Mouse (Mus musculus) kidney, adult 2 months (tissue): ENCODE data around the gene 1700023F06Rik. TPM values are rescaled to one million over a fixed set of nuclear protein-coding genes. Genes with fewer than 3 reads are reported as not detected.

ENCODE experiments used
- DNase-seq: peaks from one replicate; pipeline ENCODE4 v3.0.0; 2021
- H3K27ac ChIP-seq: fragments of 200-500 bp; 2 replicates; pipeline ENCODE4 v1.5.1; 2012; ENCODE audit warnings: low read depth, low read length, control low read depth, inconsistent platforms; ENCODE audit not compliant: insufficient read depth
- H3K27me3 ChIP-seq: fragments of 200-500 bp; replicated peaks from 2 replicates; pipeline ENCODE4 v1.6.1; 2012; ENCODE audit warnings: mild to moderate bottlenecking, moderate library complexity, low read length, inconsistent platforms; ENCODE audit not compliant: control insufficient read depth, insufficient read depth
- H3K36me3 ChIP-seq: fragments of 200-500 bp; 2 replicates; pipeline ENCODE4 v1.6.1; 2012; ENCODE audit warnings: mild to moderate bottlenecking, moderate library complexity, low read length, inconsistent platforms; ENCODE audit not compliant: control insufficient read depth, insufficient read depth
- H3K4me1 ChIP-seq: fragments of 200-500 bp; 2 replicates; pipeline ENCODE4 v1.6.1; 2011; ENCODE audit warnings: low read length; ENCODE audit not compliant: control insufficient read depth, insufficient read depth
- H3K4me3 ChIP-seq: fragments of 200-500 bp; 2 replicates; pipeline ENCODE4 v1.5.1; 2011; ENCODE audit warnings: mild to moderate bottlenecking, low read depth, low read length, control low read depth; ENCODE audit not compliant: insufficient read depth
- CTCF ChIP-seq: fragments of 200-500 bp; conservative IDR thresholded peaks from 2 replicates; pipeline ENCODE4 v1.5.1; 2011; ENCODE audit warnings: low read depth, mild to moderate bottlenecking, control low read depth, low read length, moderate library complexity, mixed read lengths; ENCODE audit not compliant: insufficient read depth, insufficient read length
- POLR2A ChIP-seq: fragments of 200-500 bp; IDR thresholded peaks from one replicate; pipeline ENCODE4 v1.6.1; 2011; ENCODE audit warnings: low read depth, low read length, control low read depth
- WGBS: fragments of 180-500 bp; shearing (Covaris S2); methylation state at CpG from one replicate; pipeline ENCODE4 v1.1.7; 2018; 5-methylcytosine and 5-hydroxymethylcytosine counted together
- polyA plus RNA-seq: library from polyadenylated mRNA; depleted of rRNA; stranded (reverse); fragments of >200 nt; gene quantifications from 2 replicates; pipeline ENCODE4 v1.2.3, GENCODE M21; 2012

Gene 1700023F06Rik
- polyA plus RNA-seq, 1 experiment, result 0.09 TPM

DNA sequence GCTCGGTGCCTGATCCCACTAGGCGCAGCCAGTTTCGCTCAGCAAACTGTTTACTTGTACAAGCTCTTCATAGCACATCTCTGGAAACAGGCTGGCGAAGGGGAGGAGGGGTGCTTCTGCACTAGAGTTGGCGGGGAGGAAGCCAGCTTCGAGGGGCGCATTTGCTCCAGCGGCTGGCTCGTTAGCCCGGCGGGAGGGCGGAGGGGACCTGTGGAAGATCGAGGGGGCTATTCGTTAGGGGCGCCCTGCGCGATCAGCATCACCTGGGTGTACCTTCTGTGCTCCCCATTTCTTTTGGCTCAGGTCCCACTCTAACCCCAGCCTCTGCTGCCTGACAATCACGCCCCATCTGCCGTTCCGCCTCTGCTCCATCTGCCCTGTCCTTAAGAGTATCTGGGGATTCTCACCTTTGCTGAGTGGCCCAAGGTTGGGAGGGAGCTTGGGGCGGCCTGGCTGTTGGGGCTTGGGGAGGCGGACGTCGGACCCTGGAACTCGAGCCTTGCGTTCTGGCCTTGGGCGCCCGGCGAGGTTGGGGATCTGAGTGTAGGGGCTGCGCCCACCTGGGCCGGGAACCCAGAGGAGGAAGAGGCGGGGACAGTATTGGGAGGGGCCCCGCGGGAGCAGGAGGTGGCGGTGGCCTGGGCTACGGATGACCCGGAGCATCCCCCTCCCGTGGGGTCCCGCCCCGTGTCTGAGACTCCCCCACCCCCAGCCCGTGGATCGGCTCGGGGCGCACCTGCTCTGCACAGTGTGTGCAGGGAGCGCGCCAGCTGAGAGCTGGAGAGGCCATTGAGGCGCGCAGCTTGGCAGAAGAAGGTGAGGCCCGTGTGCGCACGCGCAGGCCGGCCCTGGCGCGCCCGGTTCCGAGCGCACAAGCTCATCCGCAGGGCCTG lies 9.2 kb downstream of the 1700023F06Rik start:
- TF ChIP-seq CTCF, result no peak
- TF ChIP-seq POLR2A, result no peak
- DNase-seq, result no peak
- Histone ChIP-seq H3K4me1 (peaks cover 5% of the 10 kb centered on the region), H3K27me3 (no peaks in the 10 kb centered on the region), H3K4me3 (peak overlapping the region; percentile 18; the same call in 1 of the 2 replicates), H3K36me3 (no peaks in the 10 kb centered on the region; the same call in 1 of the 2 replicates), H3K27ac (no peak overlapping the region)
- 29% methylated on average over 59 of the region's 59 CpGs for WGBS

DNA sequence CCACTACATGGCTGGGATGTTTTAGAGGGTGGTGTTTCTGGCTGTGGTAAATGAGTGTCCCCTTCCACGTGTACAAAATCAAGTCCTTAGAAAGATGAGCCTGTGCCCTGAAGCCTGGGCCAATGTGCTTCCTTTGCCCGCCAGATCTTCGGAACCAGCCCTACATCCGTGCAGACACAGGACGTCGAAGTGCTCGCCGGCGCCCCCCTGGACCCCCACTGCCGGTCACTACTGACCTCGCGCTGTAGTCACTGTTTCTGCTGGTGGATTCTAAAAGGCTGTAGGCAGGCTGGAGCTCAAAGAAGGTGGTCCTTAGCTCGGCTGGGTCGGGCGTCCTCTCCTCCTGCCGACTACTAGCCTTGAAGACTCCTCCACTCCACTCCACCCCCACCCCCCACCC lies 10.0 kb downstream of the 1700023F06Rik start:
- H3K4me3 ChIP-seq, result no peak overlapping the region
- no peak overlapping the region for H3K27ac ChIP-seq
- no peaks in the 10 kb centered on the region; the same call in 1 of the 2 replicates for H3K36me3 ChIP-seq
- H3K4me1 ChIP-seq, result peaks cover 5% of the 10 kb centered on the region
- TF ChIP-seq POLR2A (no peak), CTCF (no peak)
- 45% methylated on average over 16 of the region's 16 CpGs for WGBS
- no peaks in the 10 kb centered on the region for H3K27me3 ChIP-seq
- DNase-seq, result no peak

DNA sequence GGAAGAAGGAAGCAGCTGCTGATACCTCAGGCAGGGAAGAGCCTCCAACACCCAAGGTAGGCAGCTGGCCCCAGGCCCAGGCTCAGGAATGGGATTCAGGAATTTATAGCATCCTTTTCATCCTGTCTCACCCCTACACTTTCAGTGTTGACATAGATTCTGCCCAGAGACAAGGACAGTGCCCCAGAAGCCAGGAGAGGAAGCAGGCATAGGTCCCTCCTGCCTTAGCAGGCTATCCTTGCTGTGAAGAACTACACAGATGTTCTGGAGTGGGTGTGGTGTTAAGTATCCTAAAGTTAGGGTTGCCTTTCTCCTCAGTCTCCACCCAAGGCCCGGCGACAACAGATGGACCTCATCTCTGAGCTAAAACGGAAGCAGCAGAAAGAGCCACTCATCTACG lies 11.0 kb downstream of the 1700023F06Rik start:
- Histone ChIP-seq H3K4me3 (no peak overlapping the region), H3K27ac (no peak overlapping the region), H3K36me3 (no peaks in the 10 kb centered on the region; the same call in 1 of the 2 replicates), H3K4me1 (peaks cover 3% of the 10 kb centered on the region; the same call in 1 of the 2 replicates), H3K27me3 (no peaks in the 10 kb centered on the region)
- DNase-seq, result no peak
- TF ChIP-seq POLR2A, result no peak
- no peak for TF ChIP-seq CTCF
- WGBS, result 84% methylated on average over 4 of the region's 4 CpGs

DNA sequence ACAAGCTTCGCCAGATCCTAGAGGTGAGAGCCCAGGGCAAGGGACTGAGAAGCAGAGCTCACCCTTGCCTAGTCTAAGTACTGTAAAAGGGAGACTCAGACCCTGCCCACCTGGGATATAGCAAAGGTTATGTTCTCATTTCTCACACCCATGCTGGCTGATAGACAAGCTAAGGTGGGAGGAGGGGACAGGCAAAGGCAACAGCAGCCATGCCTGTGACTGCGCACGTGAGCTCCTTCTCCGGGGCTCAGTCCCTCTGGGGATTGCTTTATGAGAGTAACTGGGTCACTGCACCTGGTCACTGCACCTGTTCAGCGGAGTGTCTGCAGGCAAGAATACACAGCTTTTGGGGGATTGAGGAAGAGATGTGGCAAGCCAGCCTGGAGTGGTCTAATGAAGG lies 12.7 kb downstream of the 1700023F06Rik start:
- Histone ChIP-seq H3K27me3 (no peaks in the 10 kb centered on the region), H3K27ac (no peak overlapping the region), H3K36me3 (no peaks in the 10 kb centered on the region; the same call in 1 of the 2 replicates), H3K4me3 (no peak overlapping the region), H3K4me1 (no peaks in the 10 kb centered on the region)
- 65% methylated on average over 5 of the region's 5 CpGs for WGBS
- no peak for TF ChIP-seq CTCF
- TF ChIP-seq POLR2A, result no peak
- no peak for DNase-seq

DNA sequence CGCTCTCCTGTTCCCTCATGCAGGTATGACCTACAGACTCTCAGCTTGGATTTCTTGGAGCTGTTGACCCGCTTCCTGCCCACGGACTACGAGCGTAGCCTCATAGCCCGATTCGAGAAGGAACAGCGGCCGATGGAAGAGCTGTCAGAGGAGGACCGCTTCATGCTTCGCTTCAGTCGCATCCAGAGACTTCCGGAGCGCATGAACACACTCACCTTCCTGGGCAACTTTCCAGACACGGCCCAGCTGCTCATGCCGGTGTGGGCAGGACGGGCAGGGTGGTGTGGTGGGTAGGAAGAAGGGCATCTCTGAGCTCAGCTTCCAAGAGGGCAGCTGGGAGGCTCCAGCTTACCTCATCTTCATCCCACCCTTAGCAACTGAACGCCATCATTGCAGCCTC lies 13.1 kb downstream of the 1700023F06Rik start:
- no peak for DNase-seq
- Histone ChIP-seq H3K4me1 (no peaks in the 10 kb centered on the region), H3K4me3 (no peak overlapping the region), H3K27ac (no peak overlapping the region), H3K27me3 (no peaks in the 10 kb centered on the region), H3K36me3 (no peaks in the 10 kb centered on the region; the same call in 1 of the 2 replicates)
- 58% methylated on average over 18 of the region's 18 CpGs for WGBS
- no peak for TF ChIP-seq CTCF
- TF ChIP-seq POLR2A, result no peak

DNA sequence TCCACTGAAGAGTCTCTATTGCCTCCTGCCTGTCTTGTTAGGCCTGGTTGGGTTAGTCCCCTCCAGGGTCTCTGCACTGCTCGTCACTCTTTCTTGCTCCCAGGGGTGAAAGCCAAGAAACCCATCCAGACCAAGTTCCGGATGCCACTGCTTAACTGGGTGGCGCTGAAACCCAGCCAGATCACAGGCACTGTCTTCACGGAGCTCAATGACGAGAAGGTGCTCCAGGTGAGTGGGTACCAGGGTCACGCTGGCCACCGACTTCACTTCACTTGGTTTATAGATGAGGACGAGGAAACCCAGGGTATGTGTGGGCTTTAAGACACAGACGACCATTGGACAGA lies 14.6 kb downstream of the 1700023F06Rik start:
- H3K4me3 ChIP-seq, result no peak overlapping the region
- 74% methylated on average over 9 of the region's 9 CpGs for WGBS
- H3K4me1 ChIP-seq, result no peaks in the 10 kb centered on the region
- no peaks in the 10 kb centered on the region for H3K27me3 ChIP-seq
- no peak overlapping the region for H3K27ac ChIP-seq
- DNase-seq, result no peak
- TF ChIP-seq POLR2A (no peak), CTCF (no peak)
- peaks cover 1% of the 10 kb centered on the region; the same call in 1 of the 2 replicates for H3K36me3 ChIP-seq
